Mouse (Mus musculus): ENCODE results near the gene Fopnl. TPM values are rescaled to one million over a fixed set of nuclear protein-coding genes. Genes with fewer than 3 reads are reported as not detected.

The Fopnl gene
- polyA plus RNA-seq, 1 experiment from 2014 or later: 154 TPM

DNA sequence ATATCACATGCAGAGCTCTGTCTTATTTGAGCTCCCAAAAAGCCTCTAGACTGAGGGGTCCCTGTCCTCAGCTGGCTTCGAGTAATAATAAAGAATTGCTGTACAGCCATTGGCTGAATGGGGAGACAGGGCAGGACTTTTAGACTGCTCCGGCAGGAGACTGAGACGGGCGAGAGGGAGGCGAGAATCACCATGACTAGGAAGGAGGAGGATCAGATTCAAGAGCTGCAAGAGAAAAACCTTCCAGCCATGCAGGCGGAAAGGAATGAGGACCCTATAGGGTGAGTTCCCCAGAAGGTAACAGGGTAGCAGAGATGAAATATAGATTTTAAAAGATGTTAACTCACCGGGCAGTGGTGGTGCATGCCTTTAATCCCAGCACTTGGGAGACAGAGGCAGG is 4.3 kb downstream of the Fopnl start:
- no peak overlapping the region for H3K27ac ChIP-seq (ENCODE audit: low read depth, low read length)
- H3K4me3 ChIP-seq (ENCODE audit: low read depth, low read length): no peak overlapping the region
- H3K36me3 ChIP-seq (ENCODE audit: control insufficient read depth, insufficient read depth, low read length): peaks cover 2% of the 10 kb centered on the region; the same call in 1 of the 2 replicates
- no peaks in the 10 kb centered on the region for H3K27me3 ChIP-seq (ENCODE audit: control insufficient read depth, insufficient read depth, low read length)
- ATAC-seq (ENCODE audit: insufficient read depth, low FRiP score, low TSS enrichment): no peak
- peaks cover 9% of the 10 kb centered on the region; the same call in 1 of the 2 replicates for H3K4me1 ChIP-seq (ENCODE audit: control insufficient read depth, insufficient read depth, low read length)
- no peaks in the 10 kb centered on the region for H3K9me3 ChIP-seq (ENCODE audit: control insufficient read depth, low read length)
- no peak overlapping the region for H3K9ac ChIP-seq (ENCODE audit: low read length)
- H3K4me2 ChIP-seq (ENCODE audit: low read depth): no peak overlapping the region
- 95% methylated on average over 7 of the region's 7 CpGs for WGBS
- DNase-seq (ENCODE audit: low spot score): no peak

DNA sequence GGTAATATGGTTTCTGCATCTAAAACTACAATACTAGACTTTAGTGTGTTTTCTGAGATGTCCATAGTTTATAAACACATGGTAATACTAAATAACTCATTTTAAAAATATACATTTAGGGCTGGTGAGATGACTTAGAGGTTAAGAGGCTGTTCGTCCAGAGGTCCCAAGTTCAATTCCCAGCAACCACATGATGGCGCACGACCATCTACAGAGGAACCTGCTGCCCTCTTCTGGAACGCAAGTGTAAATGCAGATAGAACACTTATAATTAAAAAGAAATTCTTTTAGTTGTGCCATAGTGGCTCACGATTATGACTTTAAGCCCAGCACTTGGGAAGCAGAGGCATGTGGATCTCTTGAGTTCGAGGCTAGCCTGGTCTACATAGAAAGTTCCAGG is 5.8 kb downstream of the Fopnl start:
- Histone ChIP-seq H3K4me2 (ENCODE audit: low read depth) (no peak overlapping the region), H3K9ac (ENCODE audit: low read length) (no peak overlapping the region), H3K36me3 (ENCODE audit: control insufficient read depth, insufficient read depth, low read length) (peaks cover 2% of the 10 kb centered on the region; the same call in 1 of the 2 replicates), H3K27me3 (ENCODE audit: control insufficient read depth, insufficient read depth, low read length) (no peaks in the 10 kb centered on the region), H3K4me1 (ENCODE audit: control insufficient read depth, insufficient read depth, low read length) (peaks cover 8% of the 10 kb centered on the region; the same call in 1 of the 2 replicates), H3K4me3 (ENCODE audit: low read depth, low read length) (no peak overlapping the region), H3K27ac (ENCODE audit: low read depth, low read length) (no peak overlapping the region), H3K9me3 (ENCODE audit: control insufficient read depth, low read length) (no peaks in the 10 kb centered on the region)
- ATAC-seq (ENCODE audit: insufficient read depth, low FRiP score, low TSS enrichment) (no peak), DNase-seq (ENCODE audit: low spot score) (peak; percentile 49)
- 51% methylated on average over 6 of the region's 6 CpGs for WGBS

- no peak for ATAC-seq (ENCODE audit: insufficient read depth, low FRiP score, low TSS enrichment)
- 93% methylated on average over 3 of the region's 3 CpGs for WGBS
- no peak for DNase-seq (ENCODE audit: low spot score)
- no peak overlapping the region for H3K4me3 ChIP-seq (ENCODE audit: low read depth, low read length)
- H3K4me2 ChIP-seq (ENCODE audit: low read depth): no peak overlapping the region
- no peak overlapping the region for H3K9ac ChIP-seq (ENCODE audit: low read length)
- no peaks in the 10 kb centered on the region for H3K4me1 ChIP-seq (ENCODE audit: control insufficient read depth, insufficient read depth, low read length)
- H3K36me3 ChIP-seq (ENCODE audit: control insufficient read depth, insufficient read depth, low read length): peaks cover 2% of the 10 kb centered on the region; the same call in 1 of the 2 replicates
- no peaks in the 10 kb centered on the region for H3K27me3 ChIP-seq (ENCODE audit: control insufficient read depth, insufficient read depth, low read length)
- H3K27ac ChIP-seq (ENCODE audit: low read depth, low read length): no peak overlapping the region
- no peaks in the 10 kb centered on the region for H3K9me3 ChIP-seq (ENCODE audit: control insufficient read depth, low read length)
Measured at GRCm38 (mm10) chr16:14309833-14310232, 7.4 kb downstream of the Fopnl start.

DNA sequence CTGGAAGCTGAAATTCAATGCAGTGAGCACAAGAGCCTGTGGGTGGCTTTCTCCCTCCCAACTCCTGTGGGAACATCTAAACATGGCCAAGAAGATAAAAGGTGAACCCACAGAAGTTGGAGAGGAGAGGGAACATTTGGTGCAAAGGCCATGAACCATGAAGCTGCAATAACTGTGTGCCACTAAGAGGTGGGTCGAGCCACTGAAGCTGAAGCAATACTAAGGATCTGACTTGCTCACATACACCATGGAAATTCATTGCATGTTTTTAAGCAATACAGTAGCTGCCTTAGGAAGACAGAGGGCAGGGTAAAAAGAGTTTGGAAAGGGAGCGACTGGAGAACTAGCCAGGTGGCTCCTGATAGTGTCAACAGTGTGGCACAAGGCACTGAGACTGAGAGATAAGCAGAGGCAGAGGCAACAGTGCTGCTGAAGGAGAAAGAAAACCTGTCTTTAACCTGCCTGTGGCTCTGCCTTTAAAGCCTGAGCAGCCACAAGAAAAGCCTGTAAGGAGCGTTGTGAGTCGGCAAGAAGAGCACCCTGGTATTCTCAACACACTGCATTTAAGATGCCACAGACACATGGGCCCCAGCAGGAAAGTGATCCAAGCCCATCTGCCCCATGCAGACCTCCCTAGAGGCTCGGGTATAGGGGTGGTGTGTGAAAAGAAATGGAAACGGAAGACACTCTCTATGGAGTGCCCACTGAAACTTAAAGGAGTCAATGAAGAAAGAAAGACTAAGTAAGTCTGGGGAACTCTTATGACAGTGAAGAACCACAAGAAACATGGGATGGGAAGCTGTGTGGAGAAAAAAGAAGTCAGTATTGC is 8.7 kb downstream of the Fopnl start:
- no peak overlapping the region for H3K4me2 ChIP-seq (ENCODE audit: low read depth)
- H3K9me3 ChIP-seq (ENCODE audit: control insufficient read depth, low read length): no peaks in the 10 kb centered on the region
- no peaks in the 10 kb centered on the region for H3K27me3 ChIP-seq (ENCODE audit: control insufficient read depth, insufficient read depth, low read length)
- H3K4me3 ChIP-seq (ENCODE audit: low read depth, low read length): no peak overlapping the region
- ATAC-seq (ENCODE audit: insufficient read depth, low FRiP score, low TSS enrichment): no peak
- H3K4me1 ChIP-seq (ENCODE audit: control insufficient read depth, insufficient read depth, low read length): no peaks in the 10 kb centered on the region
- no peak overlapping the region for H3K27ac ChIP-seq (ENCODE audit: low read depth, low read length)
- WGBS: 90% methylated on average over 6 of the region's 6 CpGs
- peaks cover 5% of the 10 kb centered on the region; the same call in 1 of the 2 replicates for H3K36me3 ChIP-seq (ENCODE audit: control insufficient read depth, insufficient read depth, low read length)
- no peak for DNase-seq (ENCODE audit: low spot score)
- no peak overlapping the region for H3K9ac ChIP-seq (ENCODE audit: low read length)

GRCm38 (mm10) chr16:14307373-14307772 is 9.8 kb downstream of the Fopnl start:
- WGBS: 90% methylated on average over 1 of the region's 1 CpGs
- Histone ChIP-seq H3K4me1 (ENCODE audit: control insufficient read depth, insufficient read depth, low read length) (no peaks in the 10 kb centered on the region), H3K27me3 (ENCODE audit: control insufficient read depth, insufficient read depth, low read length) (no peaks in the 10 kb centered on the region), H3K27ac (ENCODE audit: low read depth, low read length) (no peak overlapping the region), H3K9ac (ENCODE audit: low read length) (no peak overlapping the region), H3K36me3 (ENCODE audit: control insufficient read depth, insufficient read depth, low read length) (peaks cover 7% of the 10 kb centered on the region), H3K9me3 (ENCODE audit: control insufficient read depth, low read length) (no peaks in the 10 kb centered on the region), H3K4me2 (ENCODE audit: low read depth) (no peak overlapping the region), H3K4me3 (ENCODE audit: low read depth, low read length) (no peak overlapping the region)
- no peak for ATAC-seq (ENCODE audit: insufficient read depth, low FRiP score, low TSS enrichment)
- DNase-seq (ENCODE audit: low spot score): no peak

DNA sequence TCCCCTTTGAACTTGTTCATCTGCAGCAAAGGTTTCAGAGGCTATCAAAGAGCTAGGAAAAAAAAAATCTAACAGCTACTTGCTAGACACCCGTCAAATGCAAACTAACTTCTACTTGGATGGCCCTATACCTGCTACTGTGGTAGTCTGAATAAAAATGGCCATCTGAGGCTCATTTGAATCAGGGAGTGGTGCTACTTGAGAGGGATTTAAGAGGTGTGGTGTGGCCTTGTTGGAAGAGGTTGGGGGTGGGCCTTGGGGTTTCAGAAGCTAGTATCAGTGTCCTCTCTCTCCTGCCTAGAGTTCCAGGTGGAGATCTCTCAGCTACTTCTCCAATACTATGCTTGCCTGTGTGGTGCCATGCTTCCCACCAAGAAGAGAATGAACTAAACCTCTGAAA is 10.8 kb downstream of the Fopnl start:
- WGBS: 87% methylated on average over 1 of the region's 1 CpGs
- Histone ChIP-seq H3K36me3 (ENCODE audit: control insufficient read depth, insufficient read depth, low read length) (peaks cover 7% of the 10 kb centered on the region), H3K4me1 (ENCODE audit: control insufficient read depth, insufficient read depth, low read length) (no peaks in the 10 kb centered on the region), H3K27me3 (ENCODE audit: control insufficient read depth, insufficient read depth, low read length) (no peaks in the 10 kb centered on the region), H3K9me3 (ENCODE audit: control insufficient read depth, low read length) (no peaks in the 10 kb centered on the region), H3K4me3 (ENCODE audit: low read depth, low read length) (no peak overlapping the region), H3K27ac (ENCODE audit: low read depth, low read length) (no peak overlapping the region), H3K9ac (ENCODE audit: low read length) (no peak overlapping the region), H3K4me2 (ENCODE audit: low read depth) (no peak overlapping the region)
- no peak for DNase-seq (ENCODE audit: low spot score)
- no peak for ATAC-seq (ENCODE audit: insufficient read depth, low FRiP score, low TSS enrichment)

DNA sequence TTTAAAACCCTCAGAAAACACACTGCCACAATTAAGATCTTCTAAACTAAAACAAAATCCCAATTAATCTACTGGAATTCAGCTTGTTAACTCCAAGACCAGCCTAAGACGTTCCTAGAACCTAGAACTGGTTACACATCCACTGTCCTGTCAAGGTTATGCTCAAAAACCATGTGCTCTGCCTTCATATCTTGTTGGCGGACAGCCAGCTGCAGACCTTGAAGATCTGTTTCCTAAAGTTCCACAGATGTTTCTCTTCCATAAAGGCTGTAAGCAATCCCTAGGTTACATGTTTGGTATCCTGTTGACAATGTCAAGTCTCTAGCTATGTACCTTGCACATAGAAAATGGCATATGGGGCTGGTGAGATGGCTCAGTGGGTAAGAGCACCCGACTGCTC is 12.4 kb downstream of the Fopnl start:
- 93% methylated on average over 3 of the region's 3 CpGs for WGBS
- Histone ChIP-seq H3K4me1 (ENCODE audit: control insufficient read depth, insufficient read depth, low read length) (no peaks in the 10 kb centered on the region), H3K27me3 (ENCODE audit: control insufficient read depth, insufficient read depth, low read length) (no peaks in the 10 kb centered on the region), H3K4me3 (ENCODE audit: low read depth, low read length) (no peak overlapping the region), H3K4me2 (ENCODE audit: low read depth) (no peak overlapping the region), H3K9me3 (ENCODE audit: control insufficient read depth, low read length) (no peaks in the 10 kb centered on the region), H3K9ac (ENCODE audit: low read length) (no peak overlapping the region), H3K36me3 (ENCODE audit: control insufficient read depth, insufficient read depth, low read length) (peaks cover 7% of the 10 kb centered on the region), H3K27ac (ENCODE audit: low read depth, low read length) (no peak overlapping the region)
- DNase-seq (ENCODE audit: low spot score) (no peak), ATAC-seq (ENCODE audit: insufficient read depth, low FRiP score, low TSS enrichment) (no peak)

DNA sequence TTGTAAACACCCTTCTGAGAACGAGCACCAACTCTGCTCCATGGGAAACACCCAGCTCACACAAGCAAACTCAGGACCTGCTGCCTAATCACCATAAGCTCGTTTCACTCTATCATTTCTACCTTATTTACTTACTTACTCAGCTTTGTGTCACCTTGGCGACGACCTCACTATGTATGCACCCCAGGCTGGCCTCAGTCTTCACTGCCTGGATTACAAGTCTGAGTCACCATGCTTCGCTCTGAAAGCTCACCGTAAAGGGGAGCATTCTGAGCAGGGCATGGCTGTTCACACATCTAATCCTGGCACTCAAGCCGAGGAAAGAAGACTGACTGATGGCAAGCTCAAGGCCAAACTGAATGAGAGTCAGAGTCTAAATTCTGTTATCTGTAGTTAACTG is 13.5 kb downstream of the Fopnl start:
- DNase-seq (ENCODE audit: low spot score): no peak
- Histone ChIP-seq H3K9ac (ENCODE audit: low read length) (no peak overlapping the region), H3K9me3 (ENCODE audit: control insufficient read depth, low read length) (no peaks in the 10 kb centered on the region), H3K27me3 (ENCODE audit: control insufficient read depth, insufficient read depth, low read length) (no peaks in the 10 kb centered on the region), H3K4me1 (ENCODE audit: control insufficient read depth, insufficient read depth, low read length) (no peaks in the 10 kb centered on the region), H3K36me3 (ENCODE audit: control insufficient read depth, insufficient read depth, low read length) (peaks cover 7% of the 10 kb centered on the region), H3K27ac (ENCODE audit: low read depth, low read length) (no peak overlapping the region), H3K4me3 (ENCODE audit: low read depth, low read length) (no peak overlapping the region), H3K4me2 (ENCODE audit: low read depth) (no peak overlapping the region)
- 83% methylated on average over 7 of the region's 7 CpGs for WGBS
- no peak for ATAC-seq (ENCODE audit: insufficient read depth, low FRiP score, low TSS enrichment)

DNA sequence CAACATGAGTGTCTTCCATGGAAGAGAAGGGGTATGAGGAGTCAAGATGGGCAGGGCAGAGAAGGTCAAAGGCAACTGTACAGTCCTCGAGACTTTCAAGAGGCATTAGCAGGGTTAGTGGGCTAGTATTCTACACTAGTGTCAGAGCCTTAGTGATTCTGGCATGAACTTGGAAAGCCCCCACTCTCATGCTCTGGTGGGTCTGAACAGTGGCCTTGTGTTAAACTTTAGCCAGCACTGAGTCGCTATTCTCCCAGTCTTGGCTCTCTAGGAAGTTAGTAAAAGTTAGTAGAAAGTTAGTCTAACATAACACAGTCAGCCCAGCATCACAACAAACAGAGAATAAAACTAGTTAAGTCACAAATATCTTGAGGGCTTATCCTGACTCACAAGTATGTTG is 14.1 kb downstream of the Fopnl start:
- no peaks in the 10 kb centered on the region for H3K9me3 ChIP-seq (ENCODE audit: control insufficient read depth, low read length)
- ATAC-seq (ENCODE audit: insufficient read depth, low FRiP score, low TSS enrichment) (no peak), DNase-seq (ENCODE audit: low spot score) (no peak)
- H3K4me2 ChIP-seq (ENCODE audit: low read depth): no peak overlapping the region
- H3K9ac ChIP-seq (ENCODE audit: low read length): no peak overlapping the region
- no peak overlapping the region for H3K4me3 ChIP-seq (ENCODE audit: low read depth, low read length)
- no peak overlapping the region for H3K27ac ChIP-seq (ENCODE audit: low read depth, low read length)
- 88% methylated on average over 2 of the region's 2 CpGs for WGBS
- peaks cover 7% of the 10 kb centered on the region for H3K36me3 ChIP-seq (ENCODE audit: control insufficient read depth, insufficient read depth, low read length)
- no peaks in the 10 kb centered on the region for H3K27me3 ChIP-seq (ENCODE audit: control insufficient read depth, insufficient read depth, low read length)
- H3K4me1 ChIP-seq (ENCODE audit: control insufficient read depth, insufficient read depth, low read length): no peaks in the 10 kb centered on the region

Data from neural tube, embryonic 11.5 days (tissue).